Comparison of ENCODE assay signal across 16 mouse cellular contexts in genomic region chr1:88526161-88526560, GRCm38 (mm10). TPM values are rescaled to one million over a fixed set of nuclear protein-coding genes. Genes with fewer than 3 reads are reported as not detected.
DNase-seq lines count a peak whose midpoint lies in the region; ATAC-seq and TF ChIP-seq lines count a peak whose summit lies in the region.
"Had no signal": no experiment of that assay in that cellular context is flagged by ENCODE, and none has a peak within 500 bp of the region (broad histone marks: within the 10 kb centered on the region; RNA-seq: fewer than 3 reads in every experiment).

No protein-coding gene starts in this region.

- no peaks in the 10 kb centered on the region for H3K27me3 ChIP-seq in hindbrain, postnatal 0 days (ENCODE audit: insufficient read depth, low read length)
- no peaks in the 10 kb centered on the region for H3K27me3 ChIP-seq in hindbrain, embryonic 14.5 days (ENCODE audit: control insufficient read depth, insufficient read depth, low read length)
- H3K27me3 ChIP-seq in midbrain, embryonic 14.5 days (ENCODE audit: control insufficient read depth, insufficient read depth, low read length), result no peaks in the 10 kb centered on the region
- H3K27me3 ChIP-seq in midbrain, embryonic 10.5 days (ENCODE audit: low read depth, poor library complexity, severe bottlenecking), result no peaks in the 10 kb centered on the region
- no peaks in the 10 kb centered on the region for H3K27me3 ChIP-seq in intestine, embryonic 15.5 days (replicated peaks)
- H3K27me3 ChIP-seq in kidney, adult 2 months (replicated peaks; ENCODE audit: control insufficient read depth, insufficient read depth, low read length), result no peaks in the 10 kb centered on the region
- H3K27me3 ChIP-seq: limb, embryonic 12.5 days had no signal

- no peak overlapping the region for H3K9ac ChIP-seq in hindbrain, postnatal 0 days (replicated peaks; ENCODE audit: low read length)
- no peak overlapping the region for H3K9ac ChIP-seq in hindbrain, embryonic 14.5 days
- H3K9ac ChIP-seq in midbrain, embryonic 14.5 days (replicated peaks; ENCODE audit: low read length), result no peak overlapping the region
- no peak overlapping the region for H3K9ac ChIP-seq in intestine, embryonic 15.5 days
- H3K9ac ChIP-seq: forebrain, postnatal 0 days; limb, embryonic 12.5 days had no signal

- H3K4me1 ChIP-seq in hindbrain, postnatal 0 days (ENCODE audit: insufficient read depth, low read length), result no peaks in the 10 kb centered on the region
- H3K4me1 ChIP-seq in hindbrain, embryonic 14.5 days (replicated peaks; ENCODE audit: control insufficient read depth, insufficient read depth, low read length), result no peaks in the 10 kb centered on the region
- H3K4me1 ChIP-seq in midbrain, embryonic 14.5 days (ENCODE audit: control insufficient read depth, insufficient read depth, low read length), result no peaks in the 10 kb centered on the region
- peaks cover 11% of the 10 kb centered on the region for H3K4me1 ChIP-seq in midbrain, embryonic 10.5 days
- H3K4me1 ChIP-seq in intestine, embryonic 15.5 days (replicated peaks), result 0 out of 2 replicates have a peak, but pooled peaks cover 3% of the 10 kb centered on the region
- H3K4me1 ChIP-seq in kidney, adult 2 months (ENCODE audit: control insufficient read depth, insufficient read depth, low read length), result no peaks in the 10 kb centered on the region

- no peaks in the 10 kb centered on the region for H3K36me3 ChIP-seq in hindbrain, postnatal 0 days (ENCODE audit: insufficient read depth, low read length)
- H3K36me3 ChIP-seq in hindbrain, embryonic 14.5 days (replicated peaks; ENCODE audit: control insufficient read depth, insufficient read depth), result no peaks in the 10 kb centered on the region
- H3K36me3 ChIP-seq in midbrain, embryonic 14.5 days (ENCODE audit: control insufficient read depth, insufficient read depth, low read length), result no peaks in the 10 kb centered on the region
- H3K36me3 ChIP-seq in midbrain, embryonic 10.5 days, result no peaks in the 10 kb centered on the region
- no peaks in the 10 kb centered on the region for H3K36me3 ChIP-seq in intestine, embryonic 15.5 days
- no peaks in the 10 kb centered on the region for H3K36me3 ChIP-seq in kidney, adult 2 months (ENCODE audit: control insufficient read depth, insufficient read depth, low read length)
- H3K36me3 ChIP-seq: limb, embryonic 12.5 days had no signal

- no peak for TF ChIP-seq CTCF in hindbrain, postnatal 0 days (IDR thresholded peaks at IDR 0.05; ENCODE audit: low read depth)
- TF ChIP-seq CTCF in kidney, adult 2 months (conservative IDR thresholded peaks at IDR 0.05; ENCODE audit: insufficient read depth, insufficient read length, low read depth, low read length), result no peak

- no peak overlapping the region for H3K4me2 ChIP-seq in hindbrain, postnatal 0 days (ENCODE audit: low read depth, low read length)
- no peak overlapping the region for H3K4me2 ChIP-seq in hindbrain, embryonic 14.5 days (replicated peaks)
- H3K4me2 ChIP-seq in midbrain, embryonic 14.5 days (ENCODE audit: low read length), result no peak overlapping the region
- no peak overlapping the region for H3K4me2 ChIP-seq in intestine, embryonic 15.5 days (replicated peaks)
- H3K4me2 ChIP-seq: limb, embryonic 12.5 days had no signal

- H3K4me3 ChIP-seq in hindbrain, postnatal 0 days (ENCODE audit: low read length), result no peak overlapping the region
- no peak overlapping the region for H3K4me3 ChIP-seq in hindbrain, embryonic 14.5 days (replicated peaks; ENCODE audit: low read length)
- no peak overlapping the region for H3K4me3 ChIP-seq in midbrain, embryonic 14.5 days (replicated peaks; ENCODE audit: low read depth, low read length)
- H3K4me3 ChIP-seq in midbrain, embryonic 10.5 days, result no peak overlapping the region
- H3K4me3 ChIP-seq in intestine, embryonic 15.5 days (replicated peaks), result no peak overlapping the region
- no peak overlapping the region for H3K4me3 ChIP-seq in kidney, adult 2 months (ENCODE audit: insufficient read depth, low read depth, low read length)
- H3K4me3 ChIP-seq: limb, embryonic 12.5 days had no signal

- no peak for TF ChIP-seq POLR2A in kidney, adult 2 months (IDR thresholded peaks at IDR 0.05; ENCODE audit: low read depth, low read length)

- H3K9me3 ChIP-seq in hindbrain, postnatal 0 days (ENCODE audit: low read length), result no peaks in the 10 kb centered on the region
- no peaks in the 10 kb centered on the region for H3K9me3 ChIP-seq in hindbrain, embryonic 14.5 days (ENCODE audit: control insufficient read depth, low read length)
- no peaks in the 10 kb centered on the region for H3K9me3 ChIP-seq in midbrain, embryonic 14.5 days (ENCODE audit: control insufficient read depth, low read length)
- H3K9me3 ChIP-seq in midbrain, embryonic 10.5 days (replicated peaks), result no peaks in the 10 kb centered on the region
- no peaks in the 10 kb centered on the region for H3K9me3 ChIP-seq in intestine, embryonic 15.5 days
- H3K9me3 ChIP-seq: limb, embryonic 12.5 days had no signal

- WGBS in hindbrain, postnatal 0 days, result 37% methylated on average over 6 of the region's 6 CpGs
- 46% methylated on average over 6 of the region's 6 CpGs for whole genome bisulfite sequencing in hindbrain, embryonic 14.5 days
- 31% methylated on average over 6 of the region's 6 CpGs for WGBS in midbrain, embryonic 14.5 days
- 71% methylated on average over 6 of the region's 6 CpGs for WGBS in midbrain, embryonic 10.5 days
- WGBS in intestine, embryonic 15.5 days, result 42% methylated on average over 6 of the region's 6 CpGs
- WGBS in kidney, adult 2 months, result 72% methylated on average over 6 of the region's 6 CpGs

- no peak overlapping the region for H3K27ac ChIP-seq in hindbrain, postnatal 0 days
- H3K27ac ChIP-seq in hindbrain, embryonic 14.5 days, result no peak overlapping the region
- H3K27ac ChIP-seq in midbrain, embryonic 14.5 days (replicated peaks; ENCODE audit: low read depth, low read length), result no peak overlapping the region
- no peak overlapping the region for H3K27ac ChIP-seq in midbrain, embryonic 10.5 days (replicated peaks)
- H3K27ac ChIP-seq in intestine, embryonic 15.5 days, result peak overlapping the region; percentile 11; the same call in 1 of the 2 replicates
- H3K27ac ChIP-seq in kidney, adult 2 months (ENCODE audit: insufficient read depth, low read depth, low read length), result no peak overlapping the region
- H3K27ac ChIP-seq: limb, embryonic 12.5 days had no signal

- peak; percentile 66 for ATAC-seq in hindbrain, postnatal 0 days
- ATAC-seq in hindbrain, embryonic 14.5 days (ENCODE audit: low FRiP score), result no peak
- ATAC-seq in midbrain, embryonic 14.5 days (ENCODE audit: low FRiP score, low TSS enrichment), result no peak
- peak; percentile 41; the same call in 1 of the 2 replicates for ATAC-seq in intestine, embryonic 15.5 days
- ATAC-seq in inflammation-experienced regulatory T-cells, adult 6 months, result no peak
- ATAC-seq: forebrain, postnatal 0 days had no signal

- DNase-seq in hindbrain, postnatal 0 days (ENCODE audit: low spot score), result peak; percentile 30
- DNase-seq in hindbrain, embryonic 14.5 days (ENCODE audit: low spot score), result no peak
- DNase-seq in midbrain, embryonic 14.5 days, result peak; percentile 41
- no peak for DNase-seq in midbrain, embryonic 10.5 days (ENCODE audit: low spot score)
- DNase-seq in right cerebral cortex, postnatal 36 days (ENCODE audit: low spot score in 2 of 2), result no peak
- DNase-seq in kidney, adult 2 months, result no peak
- DNase-seq: adrenal gland, postnatal 25 days; cerebellum, adult 11 months; forebrain, postnatal 0 days; kidney, adult 8-10 months; thymus, postnatal 4 days had no signal

RNA-seq across cellular contexts. Expression of gene Glrp1, which starts 16.3 kb away (rescaled TPM):
- not detected in 2 replicates for total RNA-seq in hindbrain, postnatal 0 days (2014; rRNA removed)
- polyA plus RNA-seq in hindbrain, postnatal 0 days (2015; fragmentation: Nextera tagmentation; extraction: Ambion mirVana), result not detected in 2 replicates
- polyA plus RNA-seq in hindbrain, embryonic 14.5 days (2014; fragmentation: Nextera tagmentation; extraction: Ambion mirVana), result not detected in 2 replicates
- polyA plus RNA-seq in midbrain, embryonic 14.5 days (2014; fragmentation: Nextera tagmentation; extraction: Ambion mirVana), result not detected in 2 replicates
- polyA plus RNA-seq in midbrain, embryonic 10.5 days (2016; fragmentation: Nextera tagmentation; extraction: Ambion mirVana), result not detected in 2 replicates
- not detected in 2 replicates for polyA plus RNA-seq in intestine, embryonic 15.5 days (2015; fragmentation: Nextera tagmentation; extraction: Ambion mirVana)
- polyA plus RNA-seq in inflammation-experienced regulatory T-cells, adult 6 months (2017; shearing (Covaris generic)), result not detected
- not detected in 2 replicates for polyA plus RNA-seq in kidney, adult 2 months (2012; rRNA removed)
- total RNA-seq: adrenal gland, postnatal 25 days; heart, postnatal 25 days; layer of hippocampus, postnatal 14 days had no signal
- polyA plus RNA-seq: limb, embryonic 12.5 days had no signal

Comparison
In these comparisons a context has a peak if more than half of its experiments do, and no peak if none do; other contexts are left out.
1. ATAC-seq: peak in hindbrain, postnatal 0 days (single experiment) and intestine, embryonic 15.5 days (single experiment); none in hindbrain, embryonic 14.5 days (single experiment), midbrain, embryonic 14.5 days (single experiment) and inflammation-experienced regulatory T-cells, adult 6 months (single experiment).
2. DNase-seq: peak in hindbrain, postnatal 0 days (single experiment) and midbrain, embryonic 14.5 days (single experiment); none in hindbrain, embryonic 14.5 days (single experiment), midbrain, embryonic 10.5 days (single experiment), right cerebral cortex, postnatal 36 days (0 of 2) and kidney, adult 2 months (single experiment).